Mouse (Mus musculus): Measurements from ENCODE around the gene Gm2004.
"Not testable (repeated sequence)": the region's sequence is repeated elsewhere in the genome, so short reads cannot be mapped to it uniquely, and the experiment has no call there.

Gm2004 gene

DNA sequence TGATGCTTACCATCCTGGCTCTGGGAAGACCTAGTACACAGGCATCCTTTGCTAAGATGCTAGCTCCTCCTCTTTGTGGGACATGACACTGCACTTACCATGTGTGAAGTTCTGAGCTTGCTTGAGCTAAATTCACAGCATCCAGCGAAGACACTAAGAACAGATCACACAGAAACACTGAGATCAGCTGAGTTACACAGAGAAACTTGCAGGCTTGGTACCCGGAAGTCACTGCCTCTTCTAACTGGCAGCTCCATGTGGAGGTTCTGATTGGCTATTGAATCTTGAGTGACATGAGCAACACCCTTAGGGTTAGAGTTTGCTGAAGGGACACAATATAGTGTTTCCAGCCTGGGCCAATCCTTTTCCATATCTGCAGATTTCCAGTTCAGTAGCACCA, at the start of gene Gm2004:
TSS of gene Gm2004 (minus strand) at position 101 of the 400 bp plus-strand sequence.
- DNase-seq (ENCODE audit: low read depth, low spot score) = not testable (repeated sequence)
